ENCODE assay signal across 16 mouse cellular contexts in the genomic region with DNA sequence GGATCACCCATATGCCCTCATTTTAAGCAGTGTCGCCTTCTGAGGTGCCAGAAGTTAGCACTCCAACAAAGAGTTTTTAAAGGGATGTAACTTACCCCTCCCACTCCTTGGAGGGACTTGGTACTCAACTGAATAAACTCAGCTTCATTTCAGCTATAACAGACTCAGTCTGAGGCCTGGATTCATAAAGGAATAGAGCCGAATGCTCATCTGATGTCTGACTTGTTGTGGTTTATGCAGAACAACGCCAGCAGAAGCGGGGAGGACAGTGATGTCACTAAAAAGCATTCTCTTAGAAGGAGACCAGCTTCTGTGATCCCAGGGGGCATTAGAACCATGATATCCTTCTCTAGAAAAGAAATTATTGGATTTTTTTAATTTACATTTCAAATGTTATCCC.
DNase-seq lines count a peak whose midpoint lies in the region; ATAC-seq and TF ChIP-seq lines count a peak whose summit lies in the region.
"Had no signal": no experiment of that assay in that cellular context is flagged by ENCODE, and none has a peak within 500 bp of the region (broad histone marks: within the 10 kb centered on the region; RNA-seq: fewer than 3 reads in every experiment).

No protein-coding gene starts in this region.

- H3K9me3 ChIP-seq in midbrain, embryonic 11.5 days (ENCODE audit: control insufficient read depth, low read length), result peaks cover 3% of the 10 kb centered on the region; the same call in 1 of the 2 replicates
- no peaks in the 10 kb centered on the region for H3K9me3 ChIP-seq in midbrain, postnatal 0 days (ENCODE audit: low read length)
- H3K9me3 ChIP-seq in CH12.LX (replicated peaks; ENCODE audit: low read length), result peaks cover 4% of the 10 kb centered on the region
- no peaks in the 10 kb centered on the region for H3K9me3 ChIP-seq in hindbrain, postnatal 0 days (ENCODE audit: low read length)
- H3K9me3 ChIP-seq: embryonic facial prominence, embryonic 12.5 days; forebrain, embryonic 13.5 days; forebrain, embryonic 15.5 days had no signal

- TF ChIP-seq CTCF in midbrain, postnatal 0 days (IDR thresholded peaks at IDR 0.05), result no peak
- TF ChIP-seq CTCF in CH12.LX (conservative IDR thresholded peaks at IDR 0.05 in 1 of 2, IDR thresholded peaks at IDR 0.05 in 1 of 2; ENCODE audit: low read depth in 2 of 2, low read length in 2 of 2), result no peak
- TF ChIP-seq CTCF in hindbrain, postnatal 0 days (IDR thresholded peaks at IDR 0.05; ENCODE audit: low read depth), result no peak

- WGBS in midbrain, embryonic 11.5 days, result 96% methylated on average over 4 of the region's 4 CpGs
- WGBS in midbrain, postnatal 0 days, result 90% methylated on average over 4 of the region's 4 CpGs
- WGBS in hindbrain, postnatal 0 days, result 91% methylated on average over 4 of the region's 4 CpGs

- dilution Hi-C loops in CH12.LX (cut with MboI; ENCODE audit: extremely low pct_ligation_motif_present, extremely low pct_unique_long_range_greater_than_20kb, low sequenced_read_pairs), result no loop called here

- no peaks in the 10 kb centered on the region for H3K79me2 ChIP-seq in CH12.LX (replicated peaks; ENCODE audit: control insufficient read depth, extremely low read depth, insufficient read depth, poor library complexity, severe bottlenecking)

- DNase-seq in midbrain, embryonic 11.5 days (ENCODE audit: low spot score, missing footprints), result peak; percentile 54
- DNase-seq in midbrain, postnatal 0 days (ENCODE audit: low spot score), result no peak
- peak; percentile 55 for DNase-seq in CH12.LX (ENCODE audit: extremely low read depth)
- DNase-seq in hindbrain, postnatal 0 days (ENCODE audit: low spot score), result no peak
- DNase-seq in cerebellum, postnatal 36 days, result no peak
- DNase-seq: adrenal gland, postnatal 25 days; cerebellum, adult 11 months; cerebellum, adult 18-20 months; cerebellum, adult 8-10 months; cerebellum, adult 9-11 months; cerebellum, postnatal 14 days; forebrain, postnatal 0 days had no signal

- no peak overlapping the region for H3K9ac ChIP-seq in midbrain, embryonic 11.5 days (ENCODE audit: low read length)
- H3K9ac ChIP-seq in midbrain, postnatal 0 days (replicated peaks; ENCODE audit: low read length, poor library complexity, severe bottlenecking), result no peak overlapping the region
- no peak overlapping the region for H3K9ac ChIP-seq in CH12.LX (ENCODE audit: insufficient read depth, low read depth)
- H3K9ac ChIP-seq in hindbrain, postnatal 0 days (replicated peaks; ENCODE audit: low read length), result no peak overlapping the region
- H3K9ac ChIP-seq: embryonic facial prominence, embryonic 12.5 days; forebrain, embryonic 13.5 days; forebrain, embryonic 15.5 days; forebrain, postnatal 0 days had no signal

- ATAC-seq in midbrain, embryonic 11.5 days (ENCODE audit: low FRiP score), result no peak
- ATAC-seq in midbrain, postnatal 0 days (ENCODE audit: low FRiP score), result no peak
- no peak for ATAC-seq in hindbrain, postnatal 0 days
- ATAC-seq: forebrain, embryonic 13.5 days; forebrain, embryonic 15.5 days; forebrain, postnatal 0 days had no signal

- H3K4me1 ChIP-seq in midbrain, embryonic 11.5 days (ENCODE audit: control insufficient read depth, insufficient read depth, low read length), result peaks cover 4% of the 10 kb centered on the region; the same call in 1 of the 2 replicates
- no peaks in the 10 kb centered on the region for H3K4me1 ChIP-seq in midbrain, postnatal 0 days (ENCODE audit: insufficient read depth, low read length)
- H3K4me1 ChIP-seq in CH12.LX (ENCODE audit: control insufficient read depth in 1 of 2, insufficient read depth in 2 of 2), result peaks cover 11 to 40% of the 10 kb centered on the region in 2 experiments
- H3K4me1 ChIP-seq in hindbrain, postnatal 0 days (ENCODE audit: insufficient read depth, low read length), result no peaks in the 10 kb centered on the region
- H3K4me1 ChIP-seq: embryonic facial prominence, embryonic 12.5 days had no signal

- no peak for TF ChIP-seq RAD21 in CH12.LX (IDR thresholded peaks at IDR 0.05; ENCODE audit: low read depth, low read length)

- no peaks in the 10 kb centered on the region for H3K27me3 ChIP-seq in midbrain, embryonic 11.5 days (ENCODE audit: control insufficient read depth, insufficient read depth, low read length)
- H3K27me3 ChIP-seq in midbrain, postnatal 0 days (ENCODE audit: insufficient read depth, low read length), result no peaks in the 10 kb centered on the region
- no peaks in the 10 kb centered on the region for H3K27me3 ChIP-seq in CH12.LX (replicated peaks)
- H3K27me3 ChIP-seq in hindbrain, postnatal 0 days (ENCODE audit: insufficient read depth, low read length), result no peaks in the 10 kb centered on the region
- H3K27me3 ChIP-seq: embryonic facial prominence, embryonic 12.5 days; forebrain, embryonic 13.5 days; forebrain, embryonic 15.5 days had no signal

- no peak overlapping the region for H3K4me2 ChIP-seq in midbrain, embryonic 11.5 days
- H3K4me2 ChIP-seq in midbrain, postnatal 0 days (ENCODE audit: low read depth, low read length, poor library complexity, severe bottlenecking), result no peak overlapping the region
- peak overlapping the region; percentile 66 for H3K4me2 ChIP-seq in CH12.LX (ENCODE audit: insufficient read depth, low read depth, poor library complexity, severe bottlenecking)
- H3K4me2 ChIP-seq in hindbrain, postnatal 0 days (ENCODE audit: low read depth, low read length), result no peak overlapping the region
- H3K4me2 ChIP-seq: embryonic facial prominence, embryonic 12.5 days; forebrain, embryonic 13.5 days; forebrain, embryonic 15.5 days had no signal

- TF ChIP-seq EP300 in CH12.LX (IDR thresholded peaks at IDR 0.05; ENCODE audit: low read length), result no peak

- TF ChIP-seq POLR2A in CH12.LX (IDR thresholded peaks at IDR 0.05; ENCODE audit: low read depth, low read length), result no peak

- no peak overlapping the region for H3K4me3 ChIP-seq in midbrain, embryonic 11.5 days (ENCODE audit: low read depth, low read length)
- no peak overlapping the region for H3K4me3 ChIP-seq in midbrain, postnatal 0 days (ENCODE audit: low read depth, low read length)
- H3K4me3 ChIP-seq in CH12.LX (replicated peaks in 1 of 3; ENCODE audit: low read depth in 2 of 3, low read length in 2 of 3, poor library complexity in 1 of 3), result no peak overlapping the region
- H3K4me3 ChIP-seq in hindbrain, postnatal 0 days (ENCODE audit: low read length), result no peak overlapping the region
- H3K4me3 ChIP-seq: embryonic facial prominence, embryonic 10.5 days; embryonic facial prominence, embryonic 12.5 days; forebrain, embryonic 13.5 days; forebrain, embryonic 15.5 days had no signal

- H3K36me3 ChIP-seq in midbrain, embryonic 11.5 days (ENCODE audit: control insufficient read depth, insufficient read depth, low read length), result no peaks in the 10 kb centered on the region
- no peaks in the 10 kb centered on the region for H3K36me3 ChIP-seq in midbrain, postnatal 0 days (ENCODE audit: insufficient read depth, low read length)
- H3K36me3 ChIP-seq in CH12.LX (replicated peaks in 1 of 2; ENCODE audit: control insufficient read depth in 1 of 2, insufficient read depth in 1 of 2, low read length in 1 of 2), result no peaks in the 10 kb centered on the region
- no peaks in the 10 kb centered on the region for H3K36me3 ChIP-seq in hindbrain, postnatal 0 days (ENCODE audit: insufficient read depth, low read length)
- H3K36me3 ChIP-seq: embryonic facial prominence, embryonic 10.5 days; embryonic facial prominence, embryonic 12.5 days; forebrain, embryonic 15.5 days had no signal

- in situ Hi-C loops in CH12.LX (cut with MboI; ENCODE audit: low pct_ligation_motif_present, low pct_unique_long_range_greater_than_20kb, low sequenced_read_pairs), result no loop called here

- H3K27ac ChIP-seq in midbrain, embryonic 11.5 days (ENCODE audit: low read depth, low read length), result no peak overlapping the region
- no peak overlapping the region for H3K27ac ChIP-seq in midbrain, postnatal 0 days (ENCODE audit: low read depth, low read length)
- H3K27ac ChIP-seq in CH12.LX (ENCODE audit: insufficient read depth, low read depth), result no peak overlapping the region
- H3K27ac ChIP-seq in hindbrain, postnatal 0 days, result no peak overlapping the region
- H3K27ac ChIP-seq: embryonic facial prominence, embryonic 10.5 days; embryonic facial prominence, embryonic 12.5 days; forebrain, embryonic 13.5 days; forebrain, embryonic 15.5 days had no signal

TF ChIP-seq in CH12.LX, 34 proteins besides CTCF, POLR2A, EP300 and RAD21:
- TF ChIP-seq MAFK (IDR thresholded peaks at IDR 0.05; ENCODE audit: insufficient replicate concordance, low read length) (no peak), NRF1 (IDR thresholded peaks at IDR 0.05; ENCODE audit: low read depth, low read length) (no peak), MYC (IDR thresholded peaks at IDR 0.05; ENCODE audit: low read depth, low read length) (no peak), SIN3A (IDR thresholded peaks at IDR 0.05; ENCODE audit: low read length) (no peak), NELFE (IDR thresholded peaks at IDR 0.05; ENCODE audit: low read depth, low read length) (no peak)

Comparison
In these comparisons a context has a peak if more than half of its experiments do, and no peak if none do; other contexts are left out.
1. DNase-seq: peak in midbrain, embryonic 11.5 days (single experiment) and CH12.LX (single experiment); none in midbrain, postnatal 0 days (single experiment), hindbrain, postnatal 0 days (single experiment) and cerebellum, postnatal 36 days (0 of 2).